Mouse (Mus musculus) left cerebral cortex, adult 9 months (tissue): ENCODE data around the gene Smim15.
A peak's percentile ranks its signal among the peaks of the same experiment; 100 is the strongest.

Source experiments
- DNase-seq, 2 experiments: peaks; one replicate each; pipeline ENCODE4 v3.0.0; 2022; ENCODE audit warnings: low spot score in 2 of 2

Gene Smim15

DNA sequence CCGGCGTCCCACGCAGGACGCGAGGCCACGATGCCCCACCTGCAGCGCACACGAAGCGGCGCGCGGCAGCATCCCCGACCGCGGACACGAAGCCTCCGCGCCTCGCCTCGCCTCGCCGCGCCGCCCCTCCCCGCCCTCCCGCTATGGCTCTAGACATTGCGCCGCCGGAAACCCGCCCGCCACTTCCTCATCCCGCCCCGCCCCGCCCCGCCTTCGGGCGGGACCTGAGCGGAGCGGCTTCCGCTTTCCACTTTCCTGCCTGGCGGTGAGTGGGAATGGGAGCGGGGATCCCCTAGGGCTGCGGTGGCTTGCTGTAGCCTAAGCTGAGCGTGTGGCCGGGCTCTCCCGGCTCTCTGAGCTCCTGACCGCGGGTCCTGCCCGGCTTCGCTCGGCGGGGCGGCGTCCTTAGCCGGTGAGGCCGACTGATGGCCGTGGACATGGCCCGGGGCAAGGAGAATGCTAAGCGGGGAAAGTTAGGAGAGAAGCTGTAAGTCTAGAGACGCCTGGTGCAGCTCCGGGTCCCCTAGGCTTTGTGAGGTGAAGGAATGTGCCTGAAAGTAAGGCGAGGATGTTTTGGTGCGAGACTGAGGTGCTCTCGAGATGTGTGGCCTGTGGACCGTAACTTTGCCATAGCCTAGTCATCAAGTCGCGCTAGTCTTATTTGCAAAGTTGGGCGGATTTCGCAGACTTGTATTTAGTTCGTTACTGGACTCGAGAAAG, at the start of gene Smim15:
TSS of gene Smim15 (plus strand) at position 225 of the 720 bp plus-strand sequence.
- peak; percentile 30 to 84 for DNase-seq

DNA sequence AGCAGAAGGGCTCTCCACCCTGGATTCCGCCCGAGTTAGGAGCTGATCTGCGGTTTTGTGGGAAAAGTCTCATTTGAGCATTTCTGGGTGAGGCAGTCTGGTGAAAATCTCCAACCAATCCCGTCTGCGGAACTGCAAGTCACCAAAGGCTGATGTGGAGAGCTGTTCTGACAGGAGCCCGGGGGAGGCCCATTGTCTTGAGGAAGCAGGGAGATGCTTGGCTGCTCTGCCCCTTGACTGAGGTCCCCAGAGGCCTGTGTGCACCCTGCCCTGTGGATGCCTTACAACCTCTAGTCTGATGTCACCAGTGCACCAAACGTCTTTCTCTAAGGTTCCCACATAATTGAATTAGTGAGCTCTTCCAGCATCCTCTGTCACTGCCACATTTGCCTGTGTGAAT, 49.0 kb upstream of the Smim15 start:
- no peak for DNase-seq

DNA sequence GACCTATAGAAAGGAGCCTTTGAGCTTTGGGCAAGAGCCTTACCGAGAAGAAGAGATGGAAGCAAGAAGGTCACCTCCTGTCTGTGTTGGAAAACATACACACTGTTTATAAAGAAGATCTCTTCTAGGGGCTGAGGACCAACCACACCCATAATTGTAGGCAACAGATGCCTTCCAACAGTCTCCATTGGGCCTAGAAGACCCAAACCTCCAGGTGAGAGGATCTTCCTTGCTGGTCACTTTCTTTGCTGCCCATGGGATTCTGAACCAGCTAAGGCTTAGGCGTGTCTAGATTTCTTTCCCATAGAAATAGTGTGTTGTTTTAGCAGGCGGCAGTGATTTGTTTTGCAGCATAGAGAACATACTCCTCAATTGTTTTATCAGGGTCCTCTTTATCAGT, 47.9 kb upstream of the Smim15 start:
- no peak for DNase-seq

DNA sequence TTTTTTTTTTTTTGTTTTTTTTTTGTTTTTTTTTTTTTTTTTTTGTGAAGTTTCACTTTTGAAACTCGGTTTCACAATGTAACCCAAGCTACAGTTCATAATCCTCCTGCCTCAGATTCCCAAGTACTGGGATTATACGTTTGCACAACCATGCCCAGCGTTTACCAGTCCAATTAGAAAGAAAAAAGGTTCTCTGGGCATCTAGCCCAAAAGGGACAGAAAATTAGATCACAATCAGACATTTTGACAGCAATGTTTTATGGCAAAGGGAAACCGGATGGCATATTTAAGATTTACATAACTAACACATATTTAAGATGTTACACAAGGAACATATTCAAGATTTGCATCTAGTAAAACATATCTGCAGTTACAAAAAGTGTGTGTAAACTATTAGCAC, 36.4 kb upstream of the Smim15 start:
- no peak for DNase-seq

DNA sequence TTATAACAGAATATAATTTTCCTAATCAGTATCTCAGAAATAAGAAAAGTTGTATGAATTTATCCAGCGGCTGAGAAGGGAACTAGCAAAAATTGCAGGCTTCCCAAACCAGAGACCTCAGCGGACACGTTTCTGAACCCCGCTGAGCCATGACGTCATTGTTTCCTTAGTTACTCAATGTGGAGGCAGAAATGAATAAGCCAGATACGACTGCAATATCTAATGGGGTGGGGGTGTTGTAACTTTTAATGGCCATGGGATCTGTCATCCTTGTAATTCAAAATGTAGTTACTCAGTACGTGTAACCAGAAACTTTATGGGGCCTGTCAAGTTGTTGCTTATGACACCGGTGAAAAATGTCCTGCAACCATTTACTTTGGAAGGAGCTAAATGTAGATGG, 31.1 kb upstream of the Smim15 start:
- no peak for DNase-seq

DNA sequence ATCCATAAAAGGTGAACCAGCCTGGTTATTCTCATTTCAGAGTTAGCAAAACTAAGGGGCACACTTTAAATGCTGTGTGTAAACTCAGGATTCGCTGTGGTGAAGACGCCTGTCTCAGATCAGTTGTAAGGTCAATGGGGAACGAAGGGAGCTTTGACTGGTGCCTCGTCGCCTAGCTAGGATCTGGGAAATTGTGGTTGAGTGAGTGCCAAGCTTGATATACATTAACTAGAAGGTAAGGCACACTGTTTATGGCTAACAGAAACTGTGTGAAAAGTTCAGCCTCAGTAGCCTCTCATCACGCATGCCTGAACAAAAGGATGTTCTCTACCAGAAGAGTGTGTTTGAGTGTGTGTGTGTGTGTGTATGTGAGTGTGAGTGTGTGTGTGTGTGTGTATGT, 30.4 kb upstream of the Smim15 start:
- DNase-seq, result no peak

DNA sequence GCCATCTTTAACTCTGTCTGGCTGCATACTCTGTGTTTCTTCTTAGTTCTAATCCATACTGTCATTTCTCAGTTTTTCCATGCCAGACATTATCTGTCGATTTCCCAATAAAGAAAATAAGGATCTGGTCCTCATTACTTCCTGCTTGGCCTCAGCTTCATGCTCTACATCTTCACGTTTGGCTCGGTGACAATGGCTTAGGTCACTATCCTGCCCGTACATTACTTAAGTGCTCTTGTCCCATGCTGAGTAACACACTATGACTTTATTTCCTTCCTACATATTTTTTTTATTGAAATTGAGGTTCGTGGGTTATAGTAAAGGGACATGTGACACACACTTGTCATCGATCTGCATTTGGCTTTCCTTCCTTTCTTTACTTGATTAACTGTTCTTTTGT, 29.1 kb upstream of the Smim15 start:
- DNase-seq, result no peak

DNA sequence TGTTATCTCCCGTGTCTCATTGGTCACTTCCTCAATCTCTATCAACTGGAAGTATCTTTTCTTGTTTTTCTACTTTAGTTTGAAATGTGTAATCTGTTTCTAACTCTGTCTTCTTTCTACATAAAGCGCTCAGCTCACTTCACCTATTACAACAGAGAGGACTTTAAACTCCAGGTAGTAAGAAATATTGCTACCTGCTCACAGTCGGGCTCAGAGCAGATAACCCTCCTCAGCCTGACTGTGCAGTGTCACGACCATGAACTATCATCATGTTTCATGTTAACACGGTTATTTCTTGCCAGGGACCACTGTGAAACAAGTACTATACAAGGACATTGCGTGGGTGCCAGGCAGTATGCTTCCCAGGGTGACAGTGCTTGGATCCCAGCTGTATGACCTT, 26.9 kb upstream of the Smim15 start:
- no peak for DNase-seq

DNA sequence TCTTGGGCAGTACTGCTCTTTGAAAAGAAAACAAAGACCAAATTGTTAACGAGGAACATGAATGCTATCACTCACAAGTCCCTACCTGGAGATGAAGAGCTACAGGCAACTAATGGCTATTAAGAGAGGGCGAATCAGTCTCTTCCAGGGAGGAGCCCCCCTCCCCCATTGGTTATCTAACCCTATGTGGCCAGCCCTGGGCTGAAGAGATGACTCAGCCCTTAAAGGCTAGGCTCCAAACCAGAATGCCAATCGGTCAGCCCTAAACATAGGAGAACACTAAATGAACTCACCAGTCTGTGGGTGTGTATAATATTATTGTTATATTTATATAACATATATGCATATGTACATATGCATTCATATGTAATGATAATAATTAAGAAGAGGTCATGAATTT, 18.4 kb upstream of the Smim15 start:
- DNase-seq, result no peak

DNA sequence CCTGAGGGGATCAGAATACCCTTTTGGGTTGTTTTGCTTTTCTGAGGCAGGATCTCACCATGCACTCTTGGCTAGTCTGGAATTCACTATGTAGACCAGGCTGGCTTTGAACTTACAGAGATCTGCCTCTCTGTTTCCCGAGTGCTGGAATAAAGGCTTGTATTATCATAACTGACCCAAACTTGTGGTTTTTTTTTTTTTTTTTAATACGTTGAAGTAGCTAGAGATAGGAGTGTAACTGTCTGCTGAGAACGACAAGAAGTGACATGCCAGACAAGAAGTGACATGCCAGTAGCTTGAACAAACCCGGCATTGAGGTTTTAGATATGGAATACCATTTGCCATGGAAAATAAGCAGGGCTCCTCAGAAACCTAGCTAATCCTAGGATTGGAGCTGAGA, 11.5 kb upstream of the Smim15 start:
- DNase-seq, result no peak

DNA sequence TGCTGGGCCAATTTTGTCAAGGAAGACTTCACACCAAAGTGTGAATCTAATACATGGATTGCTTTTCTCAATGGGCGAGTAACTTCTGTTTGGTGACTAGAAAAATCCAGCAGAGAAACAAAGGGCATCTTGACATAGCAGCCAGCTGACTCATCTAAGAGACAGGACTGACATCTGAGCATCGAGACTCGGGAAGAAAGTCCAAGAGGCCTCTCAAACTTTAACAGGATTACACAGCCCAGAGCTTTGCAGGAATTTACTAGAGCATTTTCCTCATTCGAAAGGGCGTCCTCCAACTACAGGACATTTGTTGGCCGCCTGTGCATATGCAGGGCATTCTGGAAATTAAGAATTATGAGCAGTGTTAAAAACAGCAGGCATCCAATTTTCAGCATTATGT, 4.9 kb upstream of the Smim15 start:
- no peak for DNase-seq

DNA sequence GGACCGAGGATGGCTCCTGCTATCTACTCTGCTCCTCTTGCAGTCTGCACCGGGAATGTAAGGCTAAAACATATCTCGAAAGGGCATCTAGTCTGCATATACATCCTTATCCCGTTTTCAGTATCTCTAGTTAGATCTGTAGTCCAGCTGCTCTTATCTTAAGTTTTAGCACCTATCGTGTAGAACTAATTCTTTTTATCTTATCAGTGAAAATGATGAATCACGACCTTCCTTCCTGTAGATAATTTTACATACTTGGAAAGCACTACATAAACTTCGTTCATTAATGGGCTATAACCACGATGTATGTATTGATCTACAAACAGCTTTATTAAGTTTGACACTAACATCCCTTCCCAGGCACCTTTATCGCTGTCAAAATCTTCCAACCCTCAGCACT, 4.3 kb upstream of the Smim15 start:
- DNase-seq, result no peak

DNA sequence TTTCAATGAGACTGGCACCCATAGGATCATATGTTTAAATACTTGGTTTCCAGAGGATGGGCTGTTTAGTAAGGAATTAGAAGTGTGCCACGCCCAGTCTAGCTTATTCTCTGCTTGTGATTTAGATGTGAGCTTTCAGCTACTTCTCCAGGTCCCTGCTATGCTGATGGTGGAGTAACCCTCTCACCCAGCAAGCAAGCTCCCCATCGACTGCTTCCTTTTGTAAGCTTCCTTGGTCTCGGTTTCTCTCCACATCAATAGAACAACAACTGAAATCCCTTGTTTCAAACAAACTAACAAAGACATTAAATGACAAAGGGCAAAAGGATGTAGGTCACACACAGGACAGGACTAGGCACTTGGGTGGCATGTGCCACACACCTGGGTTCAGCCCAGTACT, 3.8 kb upstream of the Smim15 start:
- DNase-seq, result no peak

DNA sequence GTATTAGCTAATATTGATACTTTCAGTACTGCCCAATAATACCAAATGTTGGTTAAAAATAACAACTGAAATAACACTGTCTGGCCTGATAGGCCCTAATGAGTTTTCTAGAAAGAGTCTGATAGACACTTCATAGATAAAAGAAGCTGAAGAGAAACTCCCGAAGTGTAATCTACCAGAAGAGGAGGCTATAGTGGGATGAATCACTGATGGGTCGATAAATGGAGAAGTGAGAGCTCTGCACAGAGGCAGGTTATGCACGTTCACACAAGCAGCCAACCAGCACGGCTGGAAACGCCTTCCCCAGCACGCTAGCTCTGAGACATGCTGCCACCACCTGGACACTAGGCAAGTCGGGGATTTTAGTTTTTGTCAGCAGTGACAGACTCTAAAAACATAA, 2.9 kb upstream of the Smim15 start:
- peak; percentile 52 to 76 for DNase-seq

DNA sequence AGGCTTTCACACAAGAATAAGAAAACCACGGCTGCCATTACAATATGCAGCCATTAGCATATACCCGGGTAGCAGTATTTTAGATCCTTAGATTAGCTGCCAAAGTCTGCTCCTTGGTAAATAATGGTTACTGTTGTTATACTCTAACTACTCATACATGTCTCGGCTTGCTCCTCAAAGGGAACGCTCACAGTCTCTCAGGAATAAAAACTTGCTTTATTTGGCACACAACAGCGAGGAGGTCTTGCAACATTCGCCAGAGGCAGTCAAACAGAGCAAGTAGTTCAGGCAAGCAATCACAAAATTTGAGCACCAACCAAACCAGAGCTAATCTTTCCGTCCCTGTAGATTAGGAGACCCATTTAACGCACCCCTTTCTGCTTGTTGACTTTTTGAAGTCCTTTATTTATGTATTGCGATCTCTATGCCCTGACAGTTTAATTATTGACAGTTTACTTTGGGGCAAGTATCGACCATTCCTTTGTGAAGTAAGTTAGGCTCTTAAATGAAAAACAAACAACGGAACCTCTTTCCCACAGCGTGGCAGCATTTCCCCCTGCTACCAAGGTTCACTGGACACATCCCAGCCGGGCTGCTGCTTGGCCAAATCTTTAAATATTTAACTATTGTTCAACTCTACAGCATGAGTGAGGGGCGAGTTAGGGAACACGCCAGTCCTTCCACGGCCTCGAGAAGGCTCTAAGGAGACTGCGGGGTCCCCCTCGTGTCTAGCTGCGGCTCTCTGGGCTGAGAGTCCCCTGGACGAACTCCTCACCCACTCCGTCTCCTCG, 620 bp upstream of the Smim15 start:
- peak in 1 of 2 experiments; percentile 34 for DNase-seq

DNA sequence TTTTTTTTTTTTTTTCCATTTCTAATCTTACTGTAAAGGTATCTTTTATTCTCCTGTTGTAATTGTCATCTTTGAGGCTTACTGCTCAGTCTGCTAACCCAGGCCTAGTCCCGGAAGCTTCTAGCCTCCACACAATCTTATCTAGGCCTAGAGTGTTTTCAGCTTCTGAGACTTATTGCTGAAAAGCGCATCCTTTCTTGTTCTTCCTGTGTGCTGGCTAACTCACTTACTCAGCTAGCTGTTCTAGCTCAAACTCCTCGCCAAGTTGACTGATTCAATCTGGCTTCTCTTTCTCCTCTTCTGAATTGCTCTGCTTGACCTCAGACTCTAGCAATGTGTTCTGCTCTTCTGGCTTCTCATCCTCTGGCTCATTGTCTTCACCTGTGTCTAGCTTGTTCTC, 1.4 kb downstream of the Smim15 start:
- DNase-seq, result no peak

DNA sequence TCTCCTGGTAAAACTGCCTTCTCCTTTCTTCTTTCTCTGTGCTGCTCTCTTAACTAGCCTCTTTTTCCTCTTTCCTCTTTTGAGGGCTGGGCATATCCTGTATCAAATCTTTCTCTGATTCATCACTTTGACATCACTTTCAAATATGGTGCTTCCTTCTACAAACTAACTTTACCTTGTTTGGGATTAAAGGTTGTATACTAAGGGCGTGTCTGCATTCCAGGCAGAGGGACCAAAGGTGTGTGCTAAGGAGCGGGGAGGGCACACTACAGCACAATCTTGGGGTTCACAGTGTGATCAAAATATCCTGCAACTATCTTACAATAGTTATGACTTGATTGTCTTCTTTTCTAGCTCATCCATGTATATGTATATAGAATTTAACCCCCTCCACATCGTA, 1.8 kb downstream of the Smim15 start:
- DNase-seq, result no peak

DNA sequence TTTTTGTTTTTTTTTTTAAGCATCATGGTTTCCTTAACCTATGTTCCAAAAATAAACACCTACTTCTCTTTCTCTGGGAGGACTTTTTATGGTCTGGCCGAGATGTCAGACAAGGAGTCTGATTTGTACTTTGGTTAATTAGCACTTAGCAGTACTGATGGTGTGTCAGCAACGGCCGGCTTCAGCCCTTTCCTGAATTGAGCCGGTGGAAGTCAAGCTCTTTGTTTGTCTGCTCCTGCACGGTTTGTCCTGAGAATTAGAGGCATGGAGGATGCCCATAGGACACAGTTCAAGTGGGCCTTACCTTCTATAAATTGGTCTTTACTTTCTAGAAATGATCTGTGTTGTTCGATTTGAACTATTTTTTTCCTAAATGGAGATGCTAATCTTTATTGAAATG, 2.6 kb downstream of the Smim15 start:
- DNase-seq, result no peak

DNA sequence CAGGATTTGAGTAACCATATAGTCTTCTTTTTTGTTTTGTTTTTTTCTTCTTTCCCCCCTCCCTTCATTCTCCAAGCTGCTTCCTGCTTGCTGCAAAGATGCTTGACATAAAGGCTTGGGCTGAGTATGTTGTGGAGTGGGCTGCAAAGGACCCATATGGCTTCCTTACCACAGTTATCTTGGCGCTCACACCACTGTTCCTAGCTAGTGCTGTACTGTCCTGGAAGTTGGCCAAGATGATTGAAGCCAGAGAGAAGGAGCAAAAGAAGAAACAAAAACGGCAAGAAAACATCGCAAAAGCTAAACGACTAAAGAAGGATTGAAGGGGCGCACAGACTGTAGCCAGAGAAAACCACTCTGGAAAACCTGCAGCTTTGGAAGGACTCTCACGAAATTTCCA, 3.1 kb downstream of the Smim15 start:
- DNase-seq, result peak in 1 of 2 experiments; percentile 23

DNA sequence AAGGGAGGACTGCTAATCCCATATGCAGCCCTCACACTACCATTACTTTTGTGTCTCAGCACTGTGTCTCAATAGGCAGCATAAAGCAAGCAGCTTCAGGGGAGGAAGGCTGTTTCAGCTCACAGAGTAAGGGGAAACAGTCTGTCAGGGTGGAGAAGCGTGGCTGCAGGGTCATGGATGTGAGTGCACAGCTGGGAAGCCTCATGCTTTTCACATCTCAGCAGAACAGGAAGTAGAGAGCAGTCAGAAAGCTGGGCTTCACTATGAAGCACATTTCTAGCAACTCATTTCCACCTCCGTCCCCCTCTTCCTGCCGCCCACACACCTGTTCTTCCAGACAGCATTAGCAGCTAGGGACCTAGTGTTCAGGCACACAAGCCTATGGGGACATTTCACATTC, 12.7 kb downstream of the Smim15 start:
- no peak for DNase-seq

DNA sequence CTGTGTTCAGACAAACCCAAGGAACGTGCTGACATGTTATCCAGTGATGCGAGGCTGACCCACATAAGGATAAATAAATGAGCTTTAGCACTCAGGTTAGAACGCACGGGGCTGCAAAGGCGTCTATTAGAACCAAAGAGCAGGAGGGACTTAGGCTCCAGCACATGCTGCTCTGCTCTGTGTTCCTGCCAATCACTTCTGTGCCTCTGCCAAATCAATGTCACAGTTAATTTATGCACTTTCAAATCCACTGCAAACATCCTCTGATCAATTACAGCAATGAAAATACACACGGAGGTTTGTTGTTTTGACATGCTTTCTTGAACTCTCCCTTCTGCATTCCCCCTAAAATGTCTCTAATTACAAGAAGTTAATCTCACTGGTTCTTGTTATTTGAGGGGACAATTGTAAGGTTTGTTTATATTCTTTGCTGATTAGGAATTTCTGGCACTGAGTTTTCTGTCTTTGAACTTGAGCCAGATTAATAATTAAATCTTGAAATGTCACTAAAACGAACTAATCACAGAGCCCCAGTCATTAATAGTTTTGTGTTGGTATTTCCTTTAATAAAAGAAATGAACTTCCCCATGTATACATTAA, 16.1 kb downstream of the Smim15 start:
- no peak for DNase-seq

DNA sequence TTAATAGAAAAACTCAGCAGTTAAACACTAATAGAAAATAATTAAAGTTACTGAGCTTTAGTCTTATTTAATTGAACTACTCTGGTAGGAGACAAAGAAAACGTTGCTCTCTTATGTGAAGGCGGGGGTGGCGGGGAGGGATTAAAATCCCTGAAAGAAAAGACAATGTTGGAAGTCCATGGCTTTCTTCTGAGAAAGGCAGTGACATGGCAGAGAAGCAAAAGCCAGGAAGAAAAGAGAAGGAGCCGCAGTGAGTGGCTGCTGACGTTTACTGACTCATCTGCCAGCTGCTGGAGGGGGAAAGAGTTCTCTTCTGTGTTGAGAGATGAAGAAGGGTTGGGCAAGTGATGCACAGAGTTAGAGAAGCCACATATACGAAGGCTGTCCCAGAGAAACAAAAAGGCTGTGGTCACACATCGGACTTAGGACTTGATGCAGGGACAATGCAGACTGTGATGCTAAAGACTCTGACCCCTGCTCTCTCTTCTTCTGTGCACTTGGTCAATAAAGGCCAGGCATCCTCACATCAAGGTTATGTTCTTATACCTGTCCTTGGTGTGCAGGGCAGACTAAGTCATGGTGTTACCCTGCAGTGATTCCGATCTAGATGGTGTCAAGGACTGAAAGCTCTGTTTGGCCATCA, 16.8 kb downstream of the Smim15 start:
- DNase-seq, result no peak

DNA sequence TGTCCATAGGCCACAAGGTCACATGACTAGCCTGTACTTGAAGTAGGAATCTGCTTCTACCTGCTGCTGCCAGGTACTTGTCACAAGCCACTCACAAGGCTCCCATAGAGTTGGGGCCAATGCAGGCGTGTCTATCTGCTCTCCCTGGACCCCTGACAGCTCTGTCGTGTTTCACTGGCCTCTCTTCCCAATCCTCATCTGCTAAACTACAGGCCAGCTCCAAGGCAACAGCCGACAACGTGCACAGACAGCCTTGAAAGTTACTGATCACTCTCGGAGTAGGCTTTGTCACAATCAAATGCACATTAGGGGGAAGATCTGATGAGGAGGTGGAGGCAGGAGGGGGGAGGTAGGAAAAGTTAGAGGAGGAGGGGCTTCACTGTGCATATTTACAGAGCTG, 18.7 kb downstream of the Smim15 start:
- DNase-seq, result no peak
